Mouse (Mus musculus): ENCODE results near the gene Gm1043.

Gene Gm1043

DNA sequence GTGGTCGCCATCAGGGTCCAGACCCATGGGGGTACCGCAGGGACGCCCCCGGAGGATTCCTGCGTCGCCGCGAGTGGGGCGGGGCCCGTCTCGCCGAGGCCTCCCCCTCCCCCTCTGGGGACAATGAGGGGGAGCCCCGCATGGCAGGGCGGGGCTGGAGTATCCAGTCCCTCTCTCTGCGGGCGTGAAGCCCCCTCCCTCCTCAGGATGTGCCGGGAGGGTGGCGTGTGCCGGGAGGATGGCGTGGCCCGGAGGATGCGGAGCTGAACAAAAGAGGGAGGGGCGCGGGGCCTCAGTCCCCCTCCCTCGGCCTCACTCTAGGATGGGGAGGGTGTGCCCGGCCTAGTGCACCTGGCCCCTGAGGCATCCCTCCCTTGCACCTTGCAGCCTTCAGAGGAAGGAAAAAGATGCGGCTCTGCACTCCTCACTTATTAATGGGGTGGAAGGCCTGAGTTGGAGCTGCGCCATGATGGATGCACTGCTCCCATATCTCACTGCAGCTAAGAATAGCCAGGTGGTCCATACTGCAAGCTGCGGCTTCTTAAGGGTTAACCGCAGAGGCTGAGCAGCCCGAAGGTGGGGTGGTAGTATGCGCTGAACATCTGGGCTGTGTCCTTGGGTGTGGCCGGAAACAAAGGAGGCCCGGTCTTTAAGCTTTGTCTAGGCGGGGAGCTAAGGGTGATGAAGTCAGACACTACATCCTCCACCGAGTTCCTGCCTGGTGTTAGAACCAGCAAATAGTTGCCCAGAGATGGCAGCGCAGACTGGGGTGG is 161.2 kb downstream of the Gm1043 start:
- DNase-seq: peak; percentile 71 to 76

DNA sequence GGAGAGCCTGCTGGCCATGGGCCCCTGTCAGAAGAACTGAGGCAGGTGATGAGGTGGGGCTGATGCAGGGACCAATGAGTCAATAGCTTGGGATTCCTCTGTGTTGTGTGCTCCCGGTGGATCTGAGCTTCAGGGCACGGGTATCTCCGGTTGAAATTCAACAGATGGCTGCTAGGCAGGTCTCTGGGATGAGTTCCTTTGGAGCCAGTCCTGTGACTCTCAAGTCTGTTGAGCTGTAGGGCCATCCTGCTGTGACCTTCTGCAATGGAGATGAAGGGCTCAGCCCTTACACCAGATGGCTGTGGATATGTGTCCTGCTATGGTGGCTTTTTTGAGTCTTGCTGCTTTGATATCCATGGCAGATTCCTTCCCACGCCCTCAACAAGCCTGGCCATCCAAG is 162.3 kb downstream of the Gm1043 start:
- peak; percentile 64 to 75 for DNase-seq

DNA sequence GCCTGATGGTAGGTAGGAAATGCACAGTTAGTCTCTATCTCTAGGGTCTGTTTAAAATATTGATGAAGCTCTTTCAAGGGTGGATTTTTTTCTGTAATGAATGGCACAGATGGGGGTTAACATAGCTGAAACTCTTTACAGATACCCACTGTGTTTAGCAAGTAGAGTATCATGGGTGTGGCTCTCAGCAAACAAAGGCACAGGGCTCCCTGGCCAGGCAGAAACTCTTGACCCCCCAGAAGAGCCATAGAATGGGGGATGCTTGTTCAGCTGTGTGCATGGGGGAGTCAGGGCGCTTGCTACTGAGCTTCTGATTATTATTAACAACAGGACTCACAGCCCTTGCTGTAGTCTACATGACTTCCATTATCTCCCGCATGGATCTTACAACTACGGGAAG is 163.7 kb downstream of the Gm1043 start:
- DNase-seq: no peak

DNA sequence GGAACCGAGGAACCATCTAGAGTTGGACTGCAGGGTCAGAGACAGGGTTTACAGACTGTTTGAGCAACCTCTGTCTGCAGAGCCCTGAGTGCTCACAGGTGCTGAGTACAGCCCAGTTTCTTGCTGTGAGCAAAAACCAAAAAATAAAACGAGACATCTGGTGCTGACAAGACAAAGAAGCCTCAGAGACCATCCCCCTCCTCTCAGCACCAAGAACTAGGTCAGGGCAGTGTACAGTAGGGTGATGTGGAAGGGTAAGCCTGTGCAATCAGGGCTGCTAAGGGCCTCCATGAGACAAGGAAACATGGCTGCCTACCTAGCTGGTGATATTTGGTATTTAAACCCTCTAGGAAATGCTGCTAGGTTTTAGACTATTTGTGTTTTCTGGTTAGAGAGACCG is 166.4 kb downstream of the Gm1043 start:
- no peak for DNase-seq

DNA sequence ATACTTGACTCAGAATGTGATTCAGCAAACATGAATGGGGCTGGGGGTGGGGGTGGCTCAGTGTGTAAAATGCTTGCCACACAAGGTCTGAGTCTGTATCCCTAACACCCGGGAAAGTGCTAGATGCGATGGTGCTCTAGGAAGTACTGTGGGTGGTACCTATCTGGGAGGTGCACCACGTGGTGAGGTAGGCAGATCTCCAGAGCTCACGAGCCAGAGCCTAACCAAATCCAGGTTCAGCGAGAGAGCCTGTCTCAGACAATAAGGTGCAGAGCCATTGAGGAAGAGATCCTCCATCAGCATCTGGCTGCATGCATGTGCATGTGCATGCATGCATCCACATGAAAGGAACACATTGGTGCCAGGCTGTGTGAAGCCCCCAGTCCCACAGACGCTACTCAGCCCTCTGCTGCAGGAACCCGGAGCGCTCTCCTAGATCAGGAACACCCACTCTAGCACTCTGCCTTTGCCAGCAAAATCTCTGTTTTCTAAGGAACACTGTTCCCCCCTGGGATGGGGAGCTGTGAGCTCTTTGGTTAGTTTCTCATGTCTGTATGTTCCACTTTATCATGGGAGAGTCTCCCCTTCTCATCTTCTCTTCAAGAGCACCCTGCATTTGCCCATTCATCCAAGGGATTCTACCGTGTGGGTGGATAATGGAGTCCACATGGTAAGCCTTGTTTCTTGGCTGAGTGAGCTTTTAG is 167.1 kb downstream of the Gm1043 start:
- no peak for DNase-seq

DNA sequence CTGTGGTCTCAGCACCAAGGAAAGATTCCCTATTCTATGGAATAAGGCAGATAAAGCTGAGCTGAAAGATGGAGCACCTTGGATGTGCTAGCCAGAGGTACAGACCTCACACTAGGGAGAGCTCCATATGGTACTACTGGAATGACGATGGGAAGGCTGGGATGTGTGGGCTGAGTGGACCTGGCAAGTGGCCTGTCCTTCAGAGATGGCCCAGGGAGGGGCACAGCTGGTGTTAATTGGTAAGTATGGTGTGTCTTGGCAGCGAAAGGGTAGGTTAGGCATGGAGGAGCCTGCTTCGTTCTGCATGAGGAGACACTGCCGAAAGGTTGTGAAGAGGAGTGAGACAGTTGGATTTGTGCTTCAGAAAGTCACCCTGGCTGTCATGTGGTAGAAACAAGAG is 169.4 kb downstream of the Gm1043 start:
- peak; percentile 51 to 61 for DNase-seq

DNA sequence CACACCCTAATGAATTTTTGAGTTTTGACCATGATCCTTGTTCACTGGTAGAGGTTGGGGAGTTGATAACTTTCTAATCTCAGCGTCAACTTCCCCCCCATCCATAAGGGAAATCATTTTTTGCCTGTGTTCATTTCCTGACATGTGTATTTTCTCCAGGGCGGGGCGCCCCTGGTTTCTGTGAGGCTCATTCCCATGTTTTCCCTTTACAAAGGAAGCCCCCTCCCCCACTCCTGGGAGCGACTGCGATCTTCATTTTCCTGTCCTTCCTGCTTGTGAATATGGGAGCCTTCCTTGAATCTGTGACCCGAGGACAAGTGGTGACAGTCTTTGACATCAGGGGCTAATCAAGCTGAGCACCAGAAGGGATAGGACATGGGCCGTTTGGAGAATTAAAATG is 171.7 kb downstream of the Gm1043 start:
- DNase-seq: no peak

DNA sequence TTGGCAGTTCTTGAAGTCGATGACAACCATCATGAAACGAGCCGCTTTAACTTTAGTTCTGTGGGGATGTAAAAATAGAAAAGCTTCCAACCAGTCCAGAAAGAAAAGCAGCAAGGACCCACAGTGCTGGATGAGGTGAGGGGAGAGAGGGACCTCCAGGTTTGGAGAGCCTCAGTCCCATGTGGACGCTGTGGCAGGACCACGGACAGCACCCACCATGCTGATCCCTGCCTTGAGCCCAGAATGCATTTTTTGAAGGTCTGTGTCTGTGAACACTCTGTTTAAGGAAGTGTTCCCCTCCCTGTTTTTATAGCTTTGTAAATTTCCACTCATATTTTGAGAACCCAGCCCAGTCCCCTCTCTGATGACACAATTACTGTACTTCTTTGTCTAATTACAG is 172.1 kb downstream of the Gm1043 start:
- DNase-seq: no peak

DNA sequence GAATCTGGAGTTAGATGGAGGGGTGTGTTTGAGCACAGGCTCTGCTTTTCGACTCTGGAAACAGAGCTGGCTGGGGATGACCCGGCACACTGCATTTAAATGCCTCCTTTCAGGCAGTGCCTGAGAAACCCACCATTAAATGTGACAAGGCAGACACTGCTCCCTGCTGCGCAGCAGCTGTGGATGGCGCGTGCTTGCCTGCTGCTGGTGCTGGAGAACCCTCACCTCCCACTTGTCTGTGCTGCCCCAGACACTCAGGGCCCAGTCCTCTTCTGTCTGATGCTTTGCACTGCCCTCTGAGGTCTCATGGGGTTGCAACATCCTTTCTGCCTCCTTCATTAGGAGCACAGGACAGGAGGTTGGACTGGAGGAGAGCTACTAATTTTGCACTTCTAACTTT is 176.6 kb downstream of the Gm1043 start:
- DNase-seq: no peak

DNA sequence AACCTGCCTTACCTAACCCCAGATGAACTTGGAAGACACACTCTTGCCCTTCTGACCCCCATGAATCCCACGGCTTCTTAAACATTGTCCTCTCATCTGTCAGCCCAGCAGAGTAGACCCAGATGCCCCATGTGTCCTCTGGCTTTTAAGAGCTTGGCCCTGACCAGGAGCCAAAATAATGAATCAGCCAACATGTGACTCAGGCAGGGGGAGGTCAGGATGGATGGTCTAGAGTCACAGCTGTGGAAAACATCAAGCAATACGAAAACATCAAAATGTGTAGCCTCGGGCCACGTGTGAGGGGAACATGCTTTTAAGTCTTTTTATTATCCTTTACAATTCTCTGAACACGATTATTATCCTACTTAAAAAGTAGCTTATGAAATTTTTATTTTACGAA is 178.6 kb downstream of the Gm1043 start:
- no peak for DNase-seq
